ENCODE assay signal across 21 mouse cellular contexts in the genomic region with DNA sequence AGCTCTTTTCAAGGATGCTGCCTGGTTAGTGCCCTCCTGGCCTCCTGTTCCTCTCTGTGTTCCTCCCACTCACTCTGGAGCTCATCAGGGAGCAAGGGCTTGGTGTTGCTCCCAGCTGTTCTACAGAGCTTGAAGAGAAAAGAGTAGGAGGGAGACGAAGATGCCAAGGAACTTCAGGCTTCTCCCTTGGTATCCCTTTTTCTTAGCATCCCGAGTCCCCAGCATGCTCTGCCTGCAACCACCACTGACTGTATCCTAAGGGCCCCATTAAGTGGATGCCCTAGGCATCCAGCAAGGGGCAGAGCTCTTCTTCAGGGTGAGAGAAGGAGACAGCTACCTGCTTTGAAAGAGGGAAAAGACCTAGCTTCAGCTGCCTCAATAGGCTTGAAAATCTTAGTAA. TPM values are rescaled to one million over a fixed set of nuclear protein-coding genes. Genes with fewer than 3 reads are reported as not detected.
DNase-seq lines count a peak whose midpoint lies in the region; ATAC-seq and TF ChIP-seq lines count a peak whose summit lies in the region.
"Had no signal": no experiment of that assay in that cellular context is flagged by ENCODE, and none has a peak within 500 bp of the region (broad histone marks: within the 10 kb centered on the region; RNA-seq: fewer than 3 reads in every experiment).

No protein-coding gene starts in this region.

- 0 out of 2 replicates have a peak, but pooled peaks have one; percentile 47 for ATAC-seq in erythroblast, adult 5-6 weeks (replicated peaks; ENCODE audit: low FRiP score, poor library complexity, severe bottlenecking)
- no peak for ATAC-seq in forebrain, embryonic 11.5 days (replicated peaks; ENCODE audit: low FRiP score)
- ATAC-seq: forebrain, embryonic 14.5 days; forebrain, embryonic 16.5 days had no signal

- no peaks in the 10 kb centered on the region for H3K27me3 ChIP-seq in forebrain, embryonic 11.5 days (ENCODE audit: control insufficient read depth, insufficient read depth, low read length)
- H3K27me3 ChIP-seq: embryonic facial prominence, embryonic 13.5 days; embryonic facial prominence, embryonic 15.5 days; forebrain, embryonic 12.5 days had no signal

- H3K9ac ChIP-seq in forebrain, embryonic 11.5 days (ENCODE audit: low read length) = no peak overlapping the region
- H3K9ac ChIP-seq: embryonic facial prominence, embryonic 13.5 days; embryonic facial prominence, embryonic 15.5 days; forebrain, embryonic 12.5 days had no signal

- no peak for DNase-seq in gastrocnemius, adult 2 months
- DNase-seq in gastrocnemius, postnatal 14 days = no peak
- DNase-seq in right cerebral cortex, adult 18-20 months = peak; percentile 21
- DNase-seq in right cerebral cortex, postnatal 4 days = no peak
- DNase-seq in forebrain, embryonic 11.5 days (ENCODE audit: low spot score) = no peak
- DNase-seq in embryo, embryonic 10.5 days (ENCODE audit: low spot score) = no peak
- DNase-seq: adrenal gland, adult 2 months; adrenal gland, postnatal 10 days; adrenal gland, postnatal 25 days; cerebellum, adult 11-12 months; cerebellum, adult 2 months; cerebellum, adult 9-10 months; cerebellum, postnatal 10 days; cerebellum, postnatal 25 days; embryo, embryonic 11 days had no signal

- no peak for TF ChIP-seq CTCF in gastrocnemius, adult 2 months (IDR thresholded peaks at IDR 0.05)

- no peaks in the 10 kb centered on the region for H3K4me1 ChIP-seq in forebrain, embryonic 11.5 days (replicated peaks; ENCODE audit: control insufficient read depth, insufficient read depth, low read length)
- H3K4me1 ChIP-seq: embryonic facial prominence, embryonic 13.5 days; embryonic facial prominence, embryonic 15.5 days; forebrain, embryonic 12.5 days had no signal

- H3K9me3 ChIP-seq in forebrain, embryonic 11.5 days (ENCODE audit: control insufficient read depth, low read length) = no peaks in the 10 kb centered on the region
- H3K9me3 ChIP-seq: embryonic facial prominence, embryonic 13.5 days; embryonic facial prominence, embryonic 15.5 days; forebrain, embryonic 12.5 days had no signal

- intact Hi-C loops in gastrocnemius, adult 2 months (cut with DNase I) = no loop called here
- intact Hi-C loops in gastrocnemius, postnatal 14 days (cut with DNase I; ENCODE audit: low total_unique reads) = no loop called here

- peak overlapping the region; percentile 28; the same call in 1 of the 2 replicates for H3K27ac ChIP-seq in gastrocnemius, adult 2 months
- H3K27ac ChIP-seq in forebrain, embryonic 11.5 days (ENCODE audit: low read depth, low read length) = no peak overlapping the region
- H3K27ac ChIP-seq: embryonic facial prominence, embryonic 13.5 days; embryonic facial prominence, embryonic 15.5 days; forebrain, embryonic 12.5 days had no signal

- H3K4me3 ChIP-seq in gastrocnemius, adult 2 months = no peak overlapping the region
- no peak overlapping the region for H3K4me3 ChIP-seq in forebrain, embryonic 11.5 days (ENCODE audit: low read depth, low read length)
- H3K4me3 ChIP-seq: embryonic facial prominence, embryonic 13.5 days; embryonic facial prominence, embryonic 15.5 days; forebrain, embryonic 12.5 days had no signal

- no peaks in the 10 kb centered on the region for H3K36me3 ChIP-seq in forebrain, embryonic 11.5 days (ENCODE audit: control insufficient read depth, insufficient read depth, low read length)
- H3K36me3 ChIP-seq: embryonic facial prominence, embryonic 13.5 days; embryonic facial prominence, embryonic 15.5 days; forebrain, embryonic 12.5 days had no signal

- no peak overlapping the region for H3K4me2 ChIP-seq in forebrain, embryonic 11.5 days (ENCODE audit: low read depth, low read length, severe bottlenecking)
- H3K4me2 ChIP-seq: embryonic facial prominence, embryonic 13.5 days; embryonic facial prominence, embryonic 15.5 days; forebrain, embryonic 12.5 days had no signal

- 86% methylated on average over 2 of the region's 2 CpGs for WGBS in forebrain, embryonic 11.5 days

RNA-seq across cellular contexts. Expression of a gene that starts 33.6 kb away (rescaled TPM):
- total RNA-seq in gastrocnemius, adult 2 months (2021) = 10 to 100 TPM; 33.7 to 38.4 TPM
- 10 to 100 TPM; 32.5 to 35.1 TPM for total RNA-seq in gastrocnemius, postnatal 14 days (2021)
- 543 and 570 TPM in 2 replicates for total RNA-seq in erythroblast, adult 5-6 weeks (2015; ENCODE audit: low replicate concordance)
- total RNA-seq in erythroblast, adult 5-6 weeks (2017; ENCODE audit: low replicate concordance) = 1,171 and 1,293 TPM in 2 replicates
- polyA plus RNA-seq in forebrain, embryonic 11.5 days (2014; fragmentation: Nextera tagmentation; extraction: Ambion mirVana) = 41.7 and 44.0 TPM in 2 replicates

Comparison
In these comparisons a context has a peak if more than half of its experiments do, and no peak if none do; other contexts are left out.
1. RNA of a gene that starts 33.6 kb away (total RNA-seq): 543 to 1,293 TPM in erythroblast, adult 5-6 weeks; 33.7 to 38.4 TPM in gastrocnemius, adult 2 months and 32.5 to 35.1 TPM in gastrocnemius, postnatal 14 days; every median in the first group is over 10 times any median in the second.